Mouse (Mus musculus) forebrain, embryonic 15.5 days (tissue): ENCODE measurements around the gene Zfp524. TPM values are rescaled to one million over a fixed set of nuclear protein-coding genes. Genes with fewer than 3 reads are reported as not detected.

Experiments
- polyA plus RNA-seq: library from polyadenylated mRNA; unstranded; fragments of >200 nt; fragmentation: Nextera tagmentation; extraction: Ambion mirVana; gene quantifications from 2 replicates; pipeline ENCODE4 v1.2.1, GENCODE M21; 2015

Gene Zfp524
- polyA plus RNA-seq, 1 experiment from 2014 or later = 11.6 TPM

Other genes starting within 250 kb of the Zfp524 start
- gene Fam71e2, start 243.1 kb upstream of the Zfp524 start, polyA plus RNA-seq = not detected in 2 replicates
- gene Il11, start 231.6 kb upstream of the Zfp524 start, polyA plus RNA-seq = 0.56 and 1.2 TPM in 2 replicates
- gene Tmem190, start 231.5 kb upstream of the Zfp524 start, polyA plus RNA-seq = not detected in 2 replicates
- 3.5 TPM in 2 replicates for gene Tmem238, start 224.8 kb upstream of the Zfp524 start, polyA plus RNA-seq
- 224 and 256 TPM in 2 replicates for gene Rpl28, start 221.5 kb upstream of the Zfp524 start, polyA plus RNA-seq
- gene Ube2s, start 201.8 kb upstream of the Zfp524 start, polyA plus RNA-seq = 363 and 383 TPM in 2 replicates
- 8.8 and 10.7 TPM in 2 replicates for gene Shisa7, start 169.7 kb upstream of the Zfp524 start, polyA plus RNA-seq
- gene Isoc2b, start 144.2 kb upstream of the Zfp524 start, polyA plus RNA-seq = 3.7 and 4.8 TPM in 2 replicates
- gene Isoc2a, start 137.3 kb upstream of the Zfp524 start, polyA plus RNA-seq = 0.65 and 0.76 TPM in 2 replicates
- 0.31 and 0.33 TPM in 2 replicates for gene Gm36210, start 107.9 kb upstream of the Zfp524 start, polyA plus RNA-seq
- 4.0 and 4.2 TPM in 2 replicates for gene Zfp628, start 99.2 kb upstream of the Zfp524 start, polyA plus RNA-seq
- 35.2 and 39.3 TPM in 2 replicates for gene Nat14, start 92.4 kb upstream of the Zfp524 start, polyA plus RNA-seq
- gene Ssc5d, start 88.6 kb upstream of the Zfp524 start, polyA plus RNA-seq = 0.24 and 0.32 TPM in 2 replicates
- gene Sbk2, start 50.0 kb upstream of the Zfp524 start, polyA plus RNA-seq = not detected in 2 replicates
- 0.27 and 0.33 TPM in 2 replicates for gene Sbk3, start 43.2 kb upstream of the Zfp524 start, polyA plus RNA-seq
- gene Zfp579, start 18.3 kb upstream of the Zfp524 start, polyA plus RNA-seq = 58.9 and 60.9 TPM in 2 replicates
- 52.1 TPM in 2 replicates for gene Fiz1, start 282 bp downstream of the Zfp524 start, polyA plus RNA-seq
- 0.89 TPM in 1 of 2 replicates, not detected in the other for gene Gm44973, start 1.1 kb downstream of the Zfp524 start, polyA plus RNA-seq
- gene Zfp865, start 6.0 kb downstream of the Zfp524 start, polyA plus RNA-seq = 6.1 and 6.5 TPM in 2 replicates
- 39.7 and 45.8 TPM in 2 replicates for gene Ccdc106, start 6.1 kb downstream of the Zfp524 start, polyA plus RNA-seq
- not detected in 2 replicates for gene 4632433K11Rik, start 19.7 kb downstream of the Zfp524 start, polyA plus RNA-seq
- 7.8 and 8.5 TPM in 2 replicates for gene Zfp784, start 24.0 kb downstream of the Zfp524 start, polyA plus RNA-seq
- gene Zfp580, start 37.1 kb downstream of the Zfp524 start, polyA plus RNA-seq = 53.0 and 54.1 TPM in 2 replicates
- 136 TPM in 2 replicates for gene U2af2, start 47.7 kb downstream of the Zfp524 start, polyA plus RNA-seq
- gene Epn1, start 65.8 kb downstream of the Zfp524 start, polyA plus RNA-seq = 94.5 and 96.9 TPM in 2 replicates
- gene Rfpl4, start 102.5 kb downstream of the Zfp524 start, polyA plus RNA-seq = 0.13 TPM in 1 of 2 replicates, not detected in the other
- gene Rasl2-9, start 111.5 kb downstream of the Zfp524 start, polyA plus RNA-seq = 0.19 TPM in 1 of 2 replicates, not detected in the other
- gene Vmn1r55, start 135.3 kb downstream of the Zfp524 start, polyA plus RNA-seq = 0.01 TPM in 1 of 2 replicates, not detected in the other
- not detected in 2 replicates for gene Vmn1r56, start 182.3 kb downstream of the Zfp524 start, polyA plus RNA-seq
- not detected in 2 replicates for gene Vmn1r57, start 204.1 kb downstream of the Zfp524 start, polyA plus RNA-seq